17 mouse cellular contexts compared by ENCODE assay signal in genomic region chr14:80265081-80265480, GRCm38 (mm10).
DNase-seq lines count a peak whose midpoint lies in the region; ATAC-seq lines count a peak whose summit lies in the region.
"Had no signal": no experiment of that assay in that cellular context is flagged by ENCODE, and none has a peak within 500 bp of the region (broad histone marks: within the 10 kb centered on the region; RNA-seq: fewer than 3 reads in every experiment).

No protein-coding gene starts in this region.

- intact Hi-C loops in left cerebral cortex, postnatal 10 days (cut with DNase I), result loop anchor here (5.0 kb wide), 1 partner anchor 582 kb away; no protein-coding TSS in a partner anchor
- intact Hi-C loops in left cerebral cortex, postnatal 25 days (cut with DNase I), result loop anchor here (5.0 kb wide), 1 partner anchor 582 kb away; no protein-coding TSS in a partner anchor

- peak; percentile 64 for ATAC-seq in frontal cortex, adult (ENCODE audit: low TSS enrichment)
- ATAC-seq: forebrain, embryonic 14.5 days had no signal

- no peak for DNase-seq in frontal cortex, postnatal 10 days (ENCODE audit: low spot score in 2 of 2)
- DNase-seq in left cerebral cortex, adult 11 months (ENCODE audit: low spot score), result peak; percentile 47
- DNase-seq in left cerebral cortex, postnatal 10 days (ENCODE audit: extremely low spot score in 1 of 2, low spot score in 2 of 2), result no peak
- DNase-seq in right cerebral cortex, adult 2 months (ENCODE audit: low spot score in 2 of 2), result peak; percentile 49 to 72
- DNase-seq in right cerebral cortex, postnatal 4 days, result no peak
- peak; percentile 48 to 59 for DNase-seq in left cerebral cortex, postnatal 25 days (ENCODE audit: low spot score in 2 of 2)
- DNase-seq in cerebellum, postnatal 36 days, result no peak
- DNase-seq: adrenal gland, postnatal 10 days; B cell, adult 2 months; cerebellum, adult 18-20 months; cerebellum, postnatal 10 days; embryo, embryonic 11 days; gastrocnemius, adult 2 months; gastrocnemius, postnatal 25 days; heart, postnatal 36 days had no signal

Comparison
In these comparisons a context has a peak if more than half of its experiments do, and no peak if none do; other contexts are left out.
1. DNase-seq: peak in left cerebral cortex, adult 11 months (single experiment), right cerebral cortex, adult 2 months (2 of 2) and left cerebral cortex, postnatal 25 days (2 of 2); none in frontal cortex, postnatal 10 days (0 of 2), left cerebral cortex, postnatal 10 days (0 of 2), right cerebral cortex, postnatal 4 days (single experiment) and cerebellum, postnatal 36 days (0 of 2).